Mouse (Mus musculus) left cerebral cortex, postnatal 14 days (tissue): Measurements from ENCODE around the gene Zscan20. TPM values are rescaled to one million over a fixed set of nuclear protein-coding genes. Genes with fewer than 3 reads are reported as not detected.

ENCODE experiments used
- DNase-seq, 2 experiments: peaks; one replicate each; pipeline ENCODE4 v3.0.0; 2021 to 2022; ENCODE audit warnings: low spot score in 2 of 2, mixed read lengths in 1 of 2
- intact Hi-C: fragments of 180-260 bp; cut with DNase I; formaldehyde crosslinking; loops from one replicate; pipeline ENCODE4 v1.15.1; 2025
- long read RNA-seq, 2 experiments: library from polyadenylated mRNA; stranded (forward); transcript quantifications; one replicate each; pipeline ENCODE4 v2.0.0; 2021
- total RNA-seq, 2 experiments: library from RNA; stranded (reverse); gene quantifications; 2 replicates each; pipeline ENCODE4 v1.2.3; 2021

Gene Zscan20
- total RNA-seq, result 1 to 10 TPM; 5.9 to 6.9 TPM
- long read RNA-seq, experiment 1, full-length matches to known transcripts, result 2 of 2 reads
- long read RNA-seq, experiment 1, partial matches to known transcripts, result 0 of 2 reads
- long read RNA-seq, experiment 1, other reads (novel, unspliced or antisense), result 0 of 2 reads
- long read RNA-seq, experiment 2, partial matches to known transcripts, result 1 of 2 reads
- long read RNA-seq, experiment 2, other reads (novel, unspliced or antisense), result 1 of 2 reads

DNA sequence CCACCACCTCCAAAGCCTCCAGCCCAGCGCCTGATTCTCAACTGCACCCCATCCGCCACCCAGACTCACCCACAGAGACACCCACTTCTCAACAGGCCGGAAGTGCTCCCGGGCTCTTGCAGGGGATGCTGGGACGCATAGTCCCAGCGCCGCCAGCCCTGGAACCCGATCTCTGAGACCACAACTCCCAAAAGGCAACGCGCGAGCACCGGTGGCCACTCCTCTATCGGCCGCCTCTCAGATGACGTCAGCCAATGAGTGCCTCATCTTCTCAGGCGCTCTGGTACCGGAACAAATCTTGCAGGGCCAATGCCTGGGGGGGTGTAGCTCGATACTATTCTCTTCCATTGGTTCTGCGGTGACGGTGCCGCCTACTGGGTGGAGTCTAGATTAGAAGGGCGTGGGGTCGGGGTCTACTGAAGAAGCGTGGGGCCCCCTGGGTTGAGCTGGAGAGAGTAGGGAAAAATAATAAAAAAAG lies at the start of gene Zscan20:
Gene Zscan20 (minus strand): TSS at position 174 of the 478 bp plus-strand sequence.
- DNase-seq, result peak; percentile 97 to 99
- intact Hi-C loops, result loop anchor here (5.0 to 10.0 kb wide), 3 partner anchors 42 to 165 kb away; partner anchors contain the start of gene Phc2

DNA sequence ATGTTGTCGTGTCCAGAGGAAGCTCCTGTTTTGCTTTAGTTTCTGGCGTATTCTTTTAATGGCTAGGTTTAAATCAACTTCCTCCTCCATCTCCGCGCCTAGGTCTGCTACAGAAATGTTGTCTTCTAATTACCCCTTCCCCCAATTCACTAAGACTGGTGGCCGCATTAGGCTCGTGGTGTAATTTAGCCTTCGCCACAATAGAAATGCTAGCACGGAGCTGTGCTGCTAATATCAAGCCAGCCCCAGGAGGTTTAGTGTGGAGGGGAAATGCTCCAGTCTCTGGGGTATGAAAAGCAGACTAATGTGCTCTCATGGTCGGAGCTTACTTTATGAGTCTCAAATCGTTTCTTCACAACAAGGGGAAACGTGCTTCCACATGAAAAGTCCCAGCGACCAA lies 45.5 kb upstream of the Zscan20 start:
- no peak for DNase-seq
- intact Hi-C loops, result no loop called here

DNA sequence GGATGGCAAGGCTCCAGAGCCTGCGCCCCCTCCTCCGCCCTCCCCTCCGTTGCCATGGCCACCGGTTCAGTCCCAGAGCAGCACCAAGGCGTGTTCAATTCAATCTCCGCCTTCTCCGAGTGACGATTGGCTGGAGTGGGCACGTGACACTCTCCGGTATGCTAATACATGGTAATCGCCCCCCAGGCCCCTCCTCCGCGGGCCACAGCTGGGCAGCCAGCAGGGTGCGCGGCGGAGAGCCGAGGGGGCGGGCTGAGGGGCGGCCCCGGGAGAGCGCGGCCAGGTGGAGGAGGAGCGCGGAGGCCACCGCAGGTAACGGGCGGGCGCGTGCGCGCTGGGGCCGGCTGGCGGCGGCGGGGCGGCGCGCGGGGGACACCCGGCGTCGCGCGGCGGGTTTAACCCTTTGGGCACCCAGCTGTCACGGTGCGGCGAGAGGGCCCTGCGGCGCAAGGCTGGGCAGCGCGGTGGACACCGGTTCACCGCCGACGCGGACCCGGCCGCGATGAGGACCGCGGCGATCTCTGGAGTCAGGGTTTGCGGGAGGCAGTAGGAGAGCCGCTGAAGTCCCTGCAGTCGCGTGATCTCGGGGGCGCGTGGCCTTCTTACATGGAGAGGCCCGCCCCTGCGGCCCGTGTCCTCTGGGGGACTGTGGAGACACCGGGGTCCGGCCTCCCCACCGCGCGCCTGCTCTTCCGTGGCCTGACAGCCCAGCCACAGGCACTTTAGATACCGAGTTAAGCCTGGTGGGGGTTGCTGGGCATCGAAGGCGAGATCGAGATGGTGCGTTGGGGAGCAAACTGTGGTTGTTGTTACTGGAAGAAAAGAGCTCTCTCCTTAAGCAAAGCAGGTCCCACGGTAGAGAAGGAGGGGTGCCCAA lies 44.8 kb upstream of the Zscan20 start, which contains the start of gene Phc2:
Gene Phc2 (plus strand): TSS at position 198 of the 877 bp plus-strand sequence.
- DNase-seq, result peak; percentile 95 to 97
- intact Hi-C loops, result loop anchor here (5.0 kb wide), 1 partner anchor 42 kb away; the partner anchor contains the start of gene Zscan20

DNA sequence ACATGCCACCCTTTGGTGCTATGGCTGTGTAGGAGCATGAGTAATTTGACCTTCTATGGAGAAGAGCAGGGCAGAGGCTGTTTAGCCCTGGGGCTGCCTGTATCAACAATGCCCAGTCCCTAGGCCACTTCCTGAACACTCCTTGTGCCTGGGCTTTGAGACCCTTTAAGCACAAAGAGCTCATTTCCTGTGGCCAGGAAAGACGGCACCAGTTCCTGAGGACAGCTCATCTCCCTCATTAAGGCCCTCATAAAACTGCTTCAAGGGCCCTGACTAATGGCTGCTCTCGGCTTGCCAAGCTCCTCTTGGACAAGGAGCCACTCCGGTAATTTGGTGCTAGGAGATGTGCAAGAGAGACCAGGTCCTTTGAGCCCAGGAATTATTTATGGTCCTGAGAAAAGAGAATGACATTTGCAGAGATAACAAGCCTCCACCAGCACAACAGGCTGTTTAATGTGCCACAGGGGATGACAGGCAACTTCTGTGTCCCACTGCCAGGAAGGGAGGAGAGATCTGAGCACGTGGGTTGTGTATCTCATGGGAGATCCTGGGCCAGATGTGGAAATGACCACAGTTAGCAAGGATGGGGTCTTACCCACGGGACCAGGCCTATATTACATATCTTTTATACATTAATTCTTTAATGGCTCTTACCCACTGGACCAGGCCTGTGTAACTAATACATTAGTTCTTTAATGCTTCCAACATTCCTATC lies 42.8 kb upstream of the Zscan20 start:
- intact Hi-C loops, result loop anchor here (5.0 kb wide), 1 partner anchor 40 kb away; the partner anchor contains the start of gene Zscan20
- no peak for DNase-seq

DNA sequence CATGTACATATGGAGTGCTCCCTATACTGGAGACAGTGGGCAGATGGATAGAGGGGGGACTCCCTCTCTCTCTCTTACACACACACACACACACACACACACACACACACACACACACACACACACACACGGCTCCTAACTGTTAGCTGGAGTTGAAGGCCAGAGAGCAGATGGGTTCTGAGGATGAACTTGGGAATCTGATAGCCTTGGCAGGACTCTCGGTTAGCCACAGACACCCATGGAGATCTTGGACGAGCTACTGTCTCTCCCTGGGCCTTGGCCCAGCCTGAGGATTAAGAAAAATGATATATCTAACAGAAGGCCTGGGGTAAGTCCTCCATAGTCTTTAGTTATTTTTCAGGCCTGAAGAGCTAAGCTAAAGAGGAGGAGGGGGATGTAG lies 41.6 kb upstream of the Zscan20 start:
- DNase-seq, result no peak
- intact Hi-C loops, result loop anchor here (5.0 kb wide), 1 partner anchor 39 kb away; the partner anchor contains the start of gene Zscan20

DNA sequence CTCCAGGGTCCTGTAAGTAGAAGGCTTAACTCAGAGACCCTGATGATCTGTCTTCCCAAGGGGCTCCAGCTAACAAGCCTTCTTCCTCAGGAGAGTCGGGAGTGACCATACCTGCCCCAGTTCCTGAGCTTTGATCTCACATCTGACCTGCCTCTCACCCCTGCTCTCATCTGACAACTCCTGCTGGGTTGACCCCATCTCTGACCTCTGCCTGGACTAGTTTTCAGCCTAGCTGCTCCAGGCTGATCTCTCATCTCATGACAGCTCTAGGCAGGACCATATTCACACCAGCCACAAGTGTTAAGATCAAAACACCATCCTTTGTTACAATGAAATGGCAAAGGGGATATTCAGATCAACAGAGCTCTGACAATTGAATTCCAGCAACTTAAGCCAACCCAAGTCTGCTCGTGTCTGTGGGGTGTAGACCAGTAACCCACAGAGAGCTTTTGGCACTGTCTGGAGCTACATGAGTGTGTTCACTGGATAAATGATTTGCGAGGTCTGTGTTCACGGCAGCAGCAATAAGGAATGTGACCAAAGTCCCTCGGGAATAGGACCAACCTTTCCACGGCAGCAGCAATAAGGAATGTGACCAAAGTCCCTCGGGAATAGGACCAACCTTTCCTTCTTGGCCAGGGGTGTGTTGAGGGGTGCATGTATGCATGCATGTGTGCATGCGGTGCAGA lies 38.8 kb upstream of the Zscan20 start:
- no peak for DNase-seq

DNA sequence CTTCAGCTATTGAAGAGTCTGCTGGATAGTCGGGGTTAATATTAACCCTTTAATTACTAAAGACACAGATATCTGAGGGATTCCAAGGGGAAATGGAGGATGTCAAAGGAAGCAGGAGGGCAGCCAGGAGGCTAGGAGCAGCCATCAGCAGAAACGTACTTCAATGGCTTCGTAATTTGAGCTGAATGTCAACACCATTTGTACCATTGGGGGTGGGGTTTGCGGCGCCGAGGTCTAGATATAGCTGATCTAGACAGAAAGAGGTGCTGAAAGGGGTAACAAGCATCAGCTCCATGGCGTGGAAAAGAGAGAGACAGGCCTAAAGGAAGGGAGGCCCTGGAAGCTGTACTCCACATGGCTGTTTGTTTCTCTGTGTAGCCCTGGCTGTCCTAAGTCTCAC lies 36.9 kb upstream of the Zscan20 start:
- intact Hi-C loops, result no loop called here
- no peak for DNase-seq

More for the DNA sequence above, 38.8 kb upstream of the Zscan20 start:
- intact Hi-C loops, result no loop called here

DNA sequence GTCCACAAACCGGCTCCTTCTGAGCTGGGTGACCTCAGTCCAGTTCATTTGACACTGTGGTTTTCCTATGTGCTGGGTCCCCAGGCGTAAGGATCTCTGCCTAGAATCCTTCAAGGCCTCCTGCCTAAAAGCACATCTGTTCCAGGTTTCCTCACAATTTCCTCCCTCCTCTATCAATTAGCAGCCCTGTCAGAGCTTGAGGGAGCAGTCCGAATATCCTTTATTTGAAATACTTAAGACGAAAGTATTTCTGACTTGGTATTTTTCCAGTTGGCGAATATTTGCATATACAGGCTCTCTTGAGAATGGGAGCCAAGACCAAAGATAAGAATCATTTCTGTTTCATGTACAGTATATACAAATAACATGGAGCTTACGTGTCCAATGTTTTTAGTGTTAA lies 36.0 kb upstream of the Zscan20 start:
- intact Hi-C loops, result no loop called here
- DNase-seq, result no peak

DNA sequence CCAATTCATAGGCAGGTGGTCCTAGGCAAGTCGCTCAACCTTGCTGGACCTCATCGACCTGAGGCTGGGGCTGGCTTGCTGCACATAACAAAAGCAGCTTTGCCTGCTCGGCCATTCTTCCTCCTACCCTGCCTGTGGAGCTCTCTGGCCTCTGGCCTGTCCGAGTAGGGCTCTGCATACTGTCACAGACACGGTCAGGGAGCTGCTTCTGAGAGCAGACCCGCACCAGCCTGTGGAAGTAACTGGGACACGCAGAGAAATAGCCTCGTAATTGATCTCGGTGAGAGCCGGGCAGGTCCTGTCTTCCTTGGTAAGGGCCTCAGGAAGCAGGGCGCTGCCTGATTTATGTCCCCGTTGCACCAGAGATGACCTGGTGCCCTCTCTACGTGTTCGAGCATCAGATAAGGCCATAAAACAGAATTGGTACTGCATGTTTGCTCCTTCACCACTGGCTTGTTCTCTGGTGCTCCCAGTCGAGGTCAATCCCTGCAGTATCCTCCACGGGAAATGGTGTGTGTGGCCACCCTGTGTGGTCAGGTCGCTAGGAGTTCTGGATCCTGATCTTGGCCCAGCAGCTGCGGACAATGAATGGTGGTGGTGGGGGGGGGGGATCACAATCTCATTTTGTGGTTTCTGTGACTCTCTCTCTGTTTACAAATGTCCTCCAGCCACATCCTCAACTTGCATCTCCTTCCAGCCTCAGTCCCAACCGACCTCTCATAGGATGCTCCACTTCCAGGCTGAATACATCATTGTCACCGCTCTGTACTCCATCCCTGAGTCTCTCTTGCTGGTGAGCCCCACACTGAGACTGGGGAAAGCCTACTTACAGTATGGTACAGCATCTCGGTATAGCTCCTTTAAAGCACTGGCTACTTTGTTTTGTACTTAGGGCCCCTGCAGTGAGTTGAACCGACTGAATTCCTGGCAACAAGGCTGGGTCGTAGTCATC lies 32.1 kb upstream of the Zscan20 start:
- intact Hi-C loops, result no loop called here
- no peak for DNase-seq

DNA sequence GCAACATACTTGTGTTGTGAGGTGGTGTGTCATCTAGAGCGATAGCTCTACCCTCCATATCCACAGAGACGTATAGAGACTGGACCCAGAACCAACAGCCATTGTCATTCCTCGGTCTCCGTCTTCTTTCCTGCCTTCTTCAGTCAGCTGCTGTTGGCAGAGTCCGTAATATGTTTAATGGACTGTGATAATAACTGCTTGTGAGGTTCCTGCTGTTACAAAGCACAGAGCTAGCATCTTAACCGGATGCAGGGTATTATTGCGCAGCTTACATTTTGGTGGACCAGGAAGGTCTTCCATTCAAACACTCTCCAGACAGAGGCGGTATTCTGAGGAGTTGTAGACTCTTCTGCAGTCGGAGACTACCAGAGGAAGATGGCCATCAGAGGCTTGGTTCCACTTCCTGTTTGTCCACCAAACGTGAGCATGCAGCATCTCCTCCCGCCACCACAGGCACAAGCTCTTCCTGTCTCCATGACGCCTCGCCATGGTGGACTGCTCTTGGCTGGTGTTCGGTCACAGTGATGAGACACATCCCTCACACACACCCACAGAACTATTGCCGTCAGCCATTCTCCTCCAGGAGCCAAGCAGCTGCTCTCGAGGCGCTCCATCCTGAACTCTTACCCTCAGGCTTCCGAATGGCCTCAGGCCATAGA lies 28.5 kb upstream of the Zscan20 start:
- DNase-seq, result peak in 1 of 2 experiments; percentile 25
- intact Hi-C loops, result no loop called here

DNA sequence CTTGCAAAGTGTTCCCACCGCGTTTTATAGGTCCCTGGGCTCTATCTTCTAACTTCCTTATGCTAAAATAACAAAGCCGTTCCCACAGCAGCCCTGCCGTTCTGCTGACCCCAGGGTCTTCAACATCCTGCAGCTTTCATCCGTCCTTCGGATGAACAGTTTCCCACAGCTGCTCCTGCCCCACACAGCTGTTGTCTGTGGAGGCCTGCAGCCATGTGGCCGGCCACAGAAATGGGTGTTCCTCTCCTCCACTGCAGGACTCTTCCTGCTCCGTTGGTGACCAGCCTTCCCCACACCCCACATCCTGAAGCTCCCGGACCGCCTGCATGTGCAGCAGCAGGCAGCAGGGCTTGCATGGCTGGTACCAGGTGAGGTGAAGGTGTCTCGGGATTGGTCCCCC lies 27.4 kb upstream of the Zscan20 start:
- intact Hi-C loops, result no loop called here
- DNase-seq, result no peak

DNA sequence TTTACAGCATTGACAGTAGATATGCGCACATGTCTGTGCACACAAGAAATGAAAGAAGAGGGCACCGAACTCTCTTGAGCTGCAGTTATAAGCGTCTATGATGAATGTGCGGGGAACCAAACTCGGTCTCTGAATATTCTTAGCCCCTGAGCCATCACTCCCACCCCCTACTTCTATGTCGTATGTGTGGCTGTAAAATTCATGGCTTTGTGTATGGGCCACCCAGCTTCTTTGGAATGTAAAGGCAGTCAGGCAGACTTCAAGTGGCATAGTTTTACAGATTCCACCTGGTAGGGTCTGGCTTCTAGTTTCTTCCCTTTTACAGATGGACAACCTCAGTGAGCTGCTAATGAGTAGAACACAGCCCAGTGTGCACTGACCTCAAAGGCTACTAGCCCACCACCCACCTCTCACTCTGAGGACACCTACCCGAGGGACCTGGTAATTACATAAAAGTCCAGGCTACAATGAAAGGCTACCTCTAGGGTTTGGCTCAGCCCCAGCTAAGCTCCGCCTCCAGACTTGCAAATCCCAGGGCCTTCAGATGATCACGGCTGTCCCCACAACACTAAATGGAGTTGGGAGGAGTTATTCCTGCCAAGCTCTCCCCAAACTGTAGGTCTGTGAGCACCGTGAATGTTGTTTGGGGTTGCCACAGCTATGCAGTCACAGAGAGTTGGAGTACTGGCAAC lies 26.1 kb upstream of the Zscan20 start:
- intact Hi-C loops, result no loop called here

DNA sequence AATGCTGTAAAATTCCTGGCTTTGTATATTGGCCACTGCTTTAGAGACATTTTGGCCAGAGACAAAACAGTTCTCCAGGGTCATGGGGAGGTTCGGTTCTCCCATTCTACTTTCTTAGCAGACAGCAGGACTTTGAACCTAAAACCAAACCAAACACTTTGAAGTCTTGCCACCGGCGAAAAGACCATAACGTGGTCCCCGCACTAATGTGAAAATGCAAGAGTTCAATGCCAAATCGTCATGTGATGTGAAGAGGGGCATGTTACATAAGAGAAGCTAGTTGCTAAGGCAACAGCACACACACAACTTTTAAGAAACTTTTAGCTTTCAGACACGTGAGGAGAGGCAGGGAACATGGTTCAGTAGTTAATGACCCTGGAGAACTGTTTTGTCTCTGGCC lies 25.6 kb upstream of the Zscan20 start:
- intact Hi-C loops, result no loop called here
- no peak for DNase-seq

More for the DNA sequence above, 26.1 kb upstream of the Zscan20 start:
- DNase-seq, result no peak

DNA sequence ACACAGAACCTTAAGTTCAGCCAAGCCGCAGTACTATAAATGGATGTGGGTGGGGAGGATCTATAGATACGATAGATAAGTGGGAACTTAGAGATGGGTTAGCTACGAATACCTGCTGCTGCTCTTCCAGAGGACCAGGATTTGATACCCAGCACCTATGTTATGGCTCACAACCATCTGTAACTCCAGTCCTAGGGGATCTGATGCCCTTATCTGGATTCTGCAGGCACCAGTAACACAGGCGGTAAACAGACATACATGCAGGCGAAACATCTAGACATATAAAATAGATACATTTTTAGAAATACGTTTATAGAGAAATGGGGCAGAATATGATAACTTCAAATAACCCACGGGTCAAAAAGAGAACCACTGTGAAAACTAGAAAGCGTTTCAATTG lies 11.2 kb upstream of the Zscan20 start:
- intact Hi-C loops, result no loop called here

DNA sequence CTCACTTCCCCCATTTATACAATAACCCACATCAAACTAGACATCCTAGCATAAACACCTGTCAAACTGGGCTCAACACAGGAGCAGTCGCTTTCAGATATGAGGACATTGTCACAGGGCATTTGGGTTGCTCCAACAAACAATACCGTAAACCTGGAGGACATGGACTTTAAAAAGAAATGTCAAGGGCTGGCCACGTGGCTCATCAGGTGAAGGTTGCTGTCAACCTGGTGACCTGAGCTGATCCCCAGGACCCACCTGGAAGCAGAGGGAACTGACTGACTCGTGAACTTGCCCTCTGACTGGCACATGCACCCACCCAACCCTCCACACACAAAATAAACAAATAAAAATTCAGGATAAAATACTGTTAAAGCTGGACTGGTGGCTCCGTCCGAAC lies 10.7 kb upstream of the Zscan20 start:
- intact Hi-C loops, result no loop called here
- no peak for DNase-seq

More for the DNA sequence above, 11.2 kb upstream of the Zscan20 start:
- DNase-seq, result no peak

DNA sequence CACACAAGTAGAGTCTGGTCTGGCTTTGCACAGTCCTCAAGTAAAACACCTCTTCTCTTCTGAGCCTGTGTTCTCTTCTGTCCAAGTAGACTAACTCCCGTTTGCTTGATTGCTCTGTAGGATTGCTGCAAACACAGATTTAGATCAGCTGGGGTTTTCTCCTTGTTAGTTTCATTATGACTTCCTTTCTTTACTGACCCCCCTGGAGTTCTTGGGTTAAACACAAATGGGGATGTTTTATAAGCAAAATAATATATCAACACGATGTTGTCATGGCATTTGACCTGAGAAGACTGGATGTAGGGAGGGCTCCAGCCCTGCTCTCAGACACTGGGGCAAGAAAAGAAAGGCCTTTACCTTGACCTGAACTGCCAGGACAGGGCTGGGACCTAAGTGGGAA lies 9.1 kb upstream of the Zscan20 start:
- intact Hi-C loops, result loop anchor here (10.0 kb wide), 1 partner anchor 156 kb away; no protein-coding TSS in a partner anchor
- DNase-seq, result no peak
